Mouse (Mus musculus) spleen, postnatal 36 days (tissue): ENCODE results near the gene Zbtb4.

Experiments used
- DNase-seq, 2 experiments: peaks; one replicate each; pipeline ENCODE4 v3.0.0; 2022; ENCODE audit warnings: low spot score in 2 of 2, mixed read lengths in 1 of 2

Gene Zbtb4

GRCm38 (mm10) chr11:69800392-69801197 lies 34.9 kb downstream of the Zbtb4 start:
- DNase-seq: no peak

- DNase-seq: no peak
Measured at GRCm38 (mm10) chr11:69801379-69801977, 35.8 kb downstream of the Zbtb4 start, which contains the start of gene Fgf11. TSS of gene Fgf11 (minus strand) at chr11:69801857.

- DNase-seq: peak; percentile 50 to 65
Measured at GRCm38 (mm10) chr11:69802648-69803105, 37.0 kb downstream of the Zbtb4 start.

- DNase-seq: no peak
Measured at GRCm38 (mm10) chr11:69803328-69803727, 37.6 kb downstream of the Zbtb4 start.

- DNase-seq: peak; percentile 71 to 77
Measured at GRCm38 (mm10) chr11:69803786-69804651, 38.3 kb downstream of the Zbtb4 start.

GRCm38 (mm10) chr11:69804652-69804940 lies 38.9 kb downstream of the Zbtb4 start:
- no peak for DNase-seq

GRCm38 (mm10) chr11:69804972-69805909 lies 39.5 kb downstream of the Zbtb4 start, which contains the start of gene Tmem102:
TSS of gene Tmem102 (minus strand) at chr11:69805624.
- no peak for DNase-seq

GRCm38 (mm10) chr11:69806378-69806777 lies 40.7 kb downstream of the Zbtb4 start:
- no peak for DNase-seq

- no peak for DNase-seq
Measured at GRCm38 (mm10) chr11:69807641-69808040, 41.9 kb downstream of the Zbtb4 start.

- DNase-seq: no peak
Measured at GRCm38 (mm10) chr11:69810280-69810679, 44.6 kb downstream of the Zbtb4 start.

GRCm38 (mm10) chr11:69815155-69815554 lies 49.4 kb downstream of the Zbtb4 start, which contains the start of gene Gm39566:
TSS of gene Gm39566 (minus strand) at chr11:69815298.
- DNase-seq: no peak

- no peak for DNase-seq
Measured at GRCm38 (mm10) chr11:69816520-69816919, 50.8 kb downstream of the Zbtb4 start.

GRCm38 (mm10) chr11:69818365-69818764 lies 52.7 kb downstream of the Zbtb4 start, which contains the start of gene Spem2:
TSS of gene Spem2 (minus strand) at chr11:69818465.
- no peak for DNase-seq

GRCm38 (mm10) chr11:69818871-69819270 lies 53.2 kb downstream of the Zbtb4 start:
- DNase-seq: no peak

- no peak for DNase-seq
Measured at GRCm38 (mm10) chr11:69822080-69822479, 56.4 kb downstream of the Zbtb4 start, which contains the start of gene Spem1. TSS of gene Spem1 (minus strand) at chr11:69822180.

GRCm38 (mm10) chr11:69823456-69823855 lies 57.7 kb downstream of the Zbtb4 start:
- DNase-seq: no peak

GRCm38 (mm10) chr11:69828832-69829231 lies 63.1 kb downstream of the Zbtb4 start:
- no peak for DNase-seq

- no peak for DNase-seq
Measured at GRCm38 (mm10) chr11:69833554-69833953, 67.8 kb downstream of the Zbtb4 start.
